ENCODE assay signal across 8 mouse cellular contexts in the genomic region with DNA sequence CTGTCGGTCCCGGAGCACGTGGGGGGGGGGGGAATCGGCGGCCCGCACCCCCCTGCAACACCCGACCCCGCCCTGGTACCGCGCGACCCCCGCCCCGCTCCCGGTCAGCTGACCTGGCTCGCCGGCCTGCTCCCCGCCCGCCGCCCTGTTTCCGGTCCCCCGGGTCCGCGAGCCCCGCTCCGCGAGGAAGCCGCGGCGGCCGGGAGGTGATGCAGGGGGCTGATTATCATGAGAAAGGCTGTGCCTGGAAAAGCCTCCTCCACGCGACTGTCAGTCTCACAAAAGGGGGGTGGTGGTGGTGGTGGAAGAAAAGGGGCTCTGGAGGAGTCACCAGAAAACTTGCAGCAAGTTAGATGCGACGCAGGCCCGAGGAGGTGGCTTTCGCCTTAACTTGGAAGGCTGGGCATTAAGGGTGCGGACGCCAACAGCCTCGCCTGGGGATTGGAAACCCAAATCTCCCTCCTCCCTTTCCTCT. TPM values are rescaled to one million over a fixed set of nuclear protein-coding genes. Genes with fewer than 3 reads are reported as not detected.
DNase-seq lines count a peak whose midpoint lies in the region; ATAC-seq and TF ChIP-seq lines count a peak whose summit lies in the region.

Gene Zeb2, minus strand, starts transcription at position 309 of the 475 bp plus-strand sequence.

- TF ChIP-seq CTCF in cerebellum, adult 2 months (IDR thresholded peaks at IDR 0.05; ENCODE audit: borderline replicate concordance, insufficient read depth, low read depth, low read length) = no peak

- H3K4me3 ChIP-seq in cerebellum, adult 2 months (replicated peaks; ENCODE audit: insufficient read depth, low read depth, low read length) = peak within 1 kb of the TSS; percentile 7
- H3K4me3 ChIP-seq in intestine, embryonic 15.5 days (replicated peaks) = peak within 1 kb of the TSS; percentile 48
- H3K4me3 ChIP-seq in limb, embryonic 11.5 days (ENCODE audit: low read depth, low read length) = peak within 1 kb of the TSS; percentile 43
- H3K4me3 ChIP-seq in midbrain, embryonic 11.5 days (ENCODE audit: low read depth, low read length) = peak within 1 kb of the TSS; percentile 47

- H3K9me3 ChIP-seq in intestine, embryonic 15.5 days = no peaks in the 10 kb centered on the region
- H3K9me3 ChIP-seq in limb, embryonic 11.5 days (ENCODE audit: control insufficient read depth, low read length) = no peaks in the 10 kb centered on the region
- no peaks in the 10 kb centered on the region for H3K9me3 ChIP-seq in midbrain, embryonic 11.5 days (ENCODE audit: control insufficient read depth, low read length)

- WGBS in cerebellum, adult 2 months = 2% methylated on average over 39 of the region's 39 CpGs
- WGBS in intestine, embryonic 15.5 days = under 1% methylated on average over 30 of the region's 39 CpGs
- under 1% methylated on average over 32 of the region's 39 CpGs for WGBS in limb, embryonic 11.5 days
- under 1% methylated on average over 36 of the region's 39 CpGs for WGBS in midbrain, embryonic 11.5 days

- no peaks in the 10 kb centered on the region for H3K36me3 ChIP-seq in intestine, embryonic 15.5 days
- H3K36me3 ChIP-seq in limb, embryonic 11.5 days (ENCODE audit: control insufficient read depth, insufficient read depth, low read length) = no peaks in the 10 kb centered on the region
- H3K36me3 ChIP-seq in midbrain, embryonic 11.5 days (ENCODE audit: control insufficient read depth, insufficient read depth, low read length) = no peaks in the 10 kb centered on the region

- peak; percentile 31 to 44 for DNase-seq in cerebellum, adult 2 months
- no peak for DNase-seq in cerebellum, adult 11 months
- DNase-seq in embryo, embryonic 9.5 days (ENCODE audit: extremely low spot score) = peak; percentile 88
- no peak for DNase-seq in gonadal fat pad, adult 2 months (ENCODE audit: low read depth)
- peak; percentile 70 for DNase-seq in limb, embryonic 11.5 days (ENCODE audit: low spot score)
- DNase-seq in midbrain, embryonic 11.5 days (ENCODE audit: low spot score, missing footprints) = peak; percentile 98
- DNase-seq in spleen, postnatal 10 days (ENCODE audit: low spot score in 2 of 2) = peak; percentile 52 to 63

- H3K4me1 ChIP-seq in cerebellum, adult 2 months (ENCODE audit: control insufficient read depth, insufficient read depth, low read length) = 0 out of 2 replicates have a peak, but pooled peaks cover 2% of the 10 kb centered on the region
- peaks cover 6% of the 10 kb centered on the region; the same call in 1 of the 2 replicates for H3K4me1 ChIP-seq in intestine, embryonic 15.5 days (replicated peaks)
- 0 out of 2 replicates have a peak, but pooled peaks cover 2% of the 10 kb centered on the region for H3K4me1 ChIP-seq in limb, embryonic 11.5 days (ENCODE audit: control insufficient read depth, insufficient read depth, low read length)
- peaks cover 22% of the 10 kb centered on the region for H3K4me1 ChIP-seq in midbrain, embryonic 11.5 days (ENCODE audit: control insufficient read depth, insufficient read depth, low read length)

- no peak for TF ChIP-seq POLR2A in cerebellum, adult 2 months (IDR thresholded peaks at IDR 0.05; ENCODE audit: borderline replicate concordance, insufficient read depth, low read length)

- peak within 1 kb of the TSS; percentile 38; the same call in 1 of the 2 replicates for H3K27ac ChIP-seq in cerebellum, adult 2 months (ENCODE audit: insufficient read depth, low read length)
- peak within 1 kb of the TSS; percentile 81 for H3K27ac ChIP-seq in intestine, embryonic 15.5 days
- no peak within 1 kb of the TSS for H3K27ac ChIP-seq in limb, embryonic 11.5 days (replicated peaks; ENCODE audit: low read depth, low read length)
- H3K27ac ChIP-seq in midbrain, embryonic 11.5 days (ENCODE audit: low read depth, low read length) = peak within 1 kb of the TSS; percentile 96

- H3K9ac ChIP-seq in intestine, embryonic 15.5 days = peak within 1 kb of the TSS; percentile 37
- H3K9ac ChIP-seq in limb, embryonic 11.5 days (ENCODE audit: low read length) = peak within 1 kb of the TSS; percentile 47; the same call in 1 of the 2 replicates
- peak within 1 kb of the TSS; percentile 79 for H3K9ac ChIP-seq in midbrain, embryonic 11.5 days (ENCODE audit: low read length)

- peaks cover 9% of the 10 kb centered on the region; the same call in 1 of the 2 replicates for H3K27me3 ChIP-seq in cerebellum, adult 2 months (ENCODE audit: control insufficient read depth, insufficient read depth, low read length)
- 0 out of 2 replicates have a peak, but pooled peaks cover 8% of the 10 kb centered on the region for H3K27me3 ChIP-seq in intestine, embryonic 15.5 days (replicated peaks)
- peaks cover 7% of the 10 kb centered on the region for H3K27me3 ChIP-seq in limb, embryonic 11.5 days (ENCODE audit: control insufficient read depth, insufficient read depth, low read length)
- no peaks in the 10 kb centered on the region for H3K27me3 ChIP-seq in midbrain, embryonic 11.5 days (ENCODE audit: control insufficient read depth, insufficient read depth, low read length)

- ATAC-seq in intestine, embryonic 15.5 days = peak; percentile 72
- peak; percentile 44; the same call in 1 of the 2 replicates for ATAC-seq in limb, embryonic 11.5 days (ENCODE audit: insufficient number of reproducible peaks, low FRiP score, low TSS enrichment, low read depth)
- peak; percentile 87 for ATAC-seq in midbrain, embryonic 11.5 days (ENCODE audit: low FRiP score)

- H3K4me2 ChIP-seq in intestine, embryonic 15.5 days (replicated peaks) = peak within 1 kb of the TSS; percentile 80
- H3K4me2 ChIP-seq in limb, embryonic 11.5 days (ENCODE audit: low read depth, severe bottlenecking) = peak within 1 kb of the TSS; percentile 82
- H3K4me2 ChIP-seq in midbrain, embryonic 11.5 days = peak within 1 kb of the TSS; percentile 73

RNA-seq across cellular contexts. Expression of gene Zeb2, which starts in this region (rescaled TPM):
- polyA plus RNA-seq in cerebellum, adult 2 months (2012; rRNA removed) = 35.8 and 40.5 TPM in 2 replicates
- polyA plus RNA-seq in gonadal fat pad, adult 2 months (2012; rRNA removed) = 57.8 and 60.3 TPM in 2 replicates
- 34.5 and 37.4 TPM in 2 replicates for polyA plus RNA-seq in intestine, embryonic 15.5 days (2015; fragmentation: Nextera tagmentation; extraction: Ambion mirVana)
- polyA plus RNA-seq in limb, embryonic 11.5 days (2014; fragmentation: Nextera tagmentation; extraction: Ambion mirVana) = 6.7 and 7.6 TPM in 2 replicates
- 61.2 and 69.9 TPM in 2 replicates for polyA plus RNA-seq in midbrain, embryonic 11.5 days (2014; fragmentation: Nextera tagmentation; extraction: Ambion mirVana)

Comparison
In these comparisons a context has a peak if more than half of its experiments do, and no peak if none do; other contexts are left out.
1. DNase-seq: peak in cerebellum, adult 2 months (2 of 2), embryo, embryonic 9.5 days (single experiment), limb, embryonic 11.5 days (single experiment), midbrain, embryonic 11.5 days (single experiment) and spleen, postnatal 10 days (2 of 2); none in cerebellum, adult 11 months (single experiment) and gonadal fat pad, adult 2 months (single experiment).
2. Peak in every context shown above with its lines, with median percentiles within 50 percentile points of each other: H3K4me3 ChIP-seq, ATAC-seq, H3K4me2 ChIP-seq and H3K9ac ChIP-seq.